Mouse (Mus musculus) bone marrow, adult 2 months (tissue): ENCODE data around the gene Bard1.

Source experiments
- CTCF ChIP-seq: fragments of 200-500 bp; IDR thresholded peaks from 2 replicates; pipeline ENCODE4 v1.5.1; 2011; ENCODE audit warnings: low read length, control low read depth; ENCODE audit not compliant: control insufficient read depth, insufficient read depth
- POLR2A ChIP-seq: fragments of 200-500 bp; IDR thresholded peaks from 2 replicates; pipeline ENCODE4 v1.6.1; 2011; ENCODE audit warnings: low read depth, mild to moderate bottlenecking, control low read depth, low read length, borderline replicate concordance; ENCODE audit not compliant: control insufficient read depth

DNA sequence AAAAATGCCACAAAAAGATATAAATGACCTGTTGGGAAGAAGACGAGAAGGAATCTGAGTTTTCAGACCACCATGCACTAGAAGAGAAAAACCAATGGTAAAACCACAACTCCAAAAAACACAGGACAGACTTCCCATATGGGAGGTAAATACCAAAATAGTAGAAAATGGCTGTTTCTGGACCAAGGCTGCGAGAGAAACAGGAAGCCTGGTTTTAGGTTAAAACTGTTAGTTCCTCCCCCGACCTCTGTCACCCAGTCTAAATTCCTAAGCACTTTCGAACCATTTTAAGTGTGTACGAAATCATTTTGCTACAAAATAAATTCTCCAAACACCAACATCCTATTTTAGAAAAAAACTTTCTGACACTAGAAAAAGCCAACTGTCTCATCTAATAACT is 80.2 kb downstream of the Bard1 start:
- TF ChIP-seq CTCF (no peak), POLR2A (no peak)
